Mouse (Mus musculus) spleen, postnatal 4 days (tissue): ENCODE data around the gene Gm49352.
"Not testable (repeated sequence)": the region's sequence is repeated elsewhere in the genome, so short reads cannot be mapped to it uniquely, and the experiment has no call there.

Source experiments
- DNase-seq, 2 experiments: peaks; one replicate each; pipeline ENCODE4 v3.0.0; 2022; ENCODE audit warnings: low spot score in 2 of 2

The Gm49352 gene

DNA sequence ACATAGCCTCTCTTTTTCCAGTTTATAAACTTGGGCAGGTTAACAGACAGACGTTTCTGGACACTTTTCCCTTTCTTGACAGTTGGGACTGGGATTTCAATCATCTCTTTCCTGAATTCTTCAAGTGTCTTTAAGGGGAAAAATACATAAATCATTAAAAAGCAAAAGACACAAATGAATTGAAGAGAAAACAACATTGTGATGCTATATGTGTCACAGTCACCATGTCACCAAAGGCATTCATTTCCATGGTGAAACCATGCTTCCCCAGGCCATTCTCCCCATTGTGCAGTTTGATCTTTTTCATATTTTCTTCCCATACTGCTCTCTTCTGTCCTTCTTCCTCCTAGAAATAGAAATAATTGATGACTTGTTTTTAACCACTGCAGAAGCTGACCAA, at the start of gene Gm49352:
Gene Gm49352 (minus strand): TSS at position 101 of the 400 bp plus-strand sequence.
- not testable (repeated sequence) for DNase-seq

DNA sequence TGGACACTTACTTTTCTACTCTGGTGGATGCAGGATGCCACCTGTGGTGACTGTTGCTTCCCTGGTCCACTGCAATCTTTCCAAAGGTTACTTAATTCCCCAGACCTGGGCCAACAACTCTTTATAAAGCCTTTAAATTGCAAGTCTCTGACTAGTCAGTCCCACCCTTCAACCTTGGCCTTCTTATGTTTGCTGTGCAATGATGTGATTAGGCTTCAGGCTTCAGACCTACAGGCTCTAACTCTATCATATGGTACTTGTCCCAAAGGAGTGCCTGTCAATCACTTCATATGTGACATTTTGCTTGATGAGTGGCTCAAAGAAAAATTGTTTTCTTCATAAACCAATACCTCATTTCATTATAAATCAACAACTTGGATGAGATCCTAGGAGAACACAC, 2.1 kb upstream of the Gm49352 start, which contains the start of gene Cts3:
Gene Cts3 (minus strand): TSS at position 101 of the 400 bp plus-strand sequence.
- no peak for DNase-seq

DNA sequence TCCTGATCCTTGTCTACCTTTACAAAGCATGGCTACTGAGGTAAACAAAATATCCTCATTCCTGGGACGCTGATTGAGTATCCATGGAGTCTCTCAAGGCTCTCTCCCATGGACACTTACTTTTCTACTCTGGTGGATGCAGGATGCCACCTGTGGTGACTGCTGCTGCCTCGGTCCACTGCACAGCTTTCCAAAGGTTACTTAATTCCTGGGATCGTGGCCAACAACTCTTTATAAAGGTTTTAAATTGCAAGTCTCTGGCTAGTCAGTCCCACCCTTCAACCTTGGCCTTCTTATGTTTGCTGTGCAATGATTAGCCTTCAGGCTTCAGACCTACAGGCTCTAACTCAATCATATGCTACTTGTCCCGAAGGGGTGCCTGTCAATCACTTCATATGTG, 26.3 kb downstream of the Gm49352 start, which contains the start of gene Ctsm:
Gene Ctsm (minus strand): TSS at position 209 of the 400 bp plus-strand sequence.
- no peak for DNase-seq
